Mouse (Mus musculus) MEL (cell line): Measurements from ENCODE around the gene Zbtb46.

Experiments
- CTCF ChIP-seq, 3 experiments: IDR thresholded peaks in 2 of 3; conservative IDR thresholded peaks in 1 of 3; 2 replicates each; pipeline ENCODE4 v1.5.1; 2011 to 2012; ENCODE audit warnings: low read length in 3 of 3, low read depth in 2 of 3, mild to moderate bottlenecking in 2 of 3, improper control_type of control experiment in 1 of 3, inconsistent platforms in 1 of 3, mixed read lengths in 1 of 3, moderate library complexity in 1 of 3; ENCODE audit not compliant: control insufficient read depth in 1 of 3, insufficient read depth in 1 of 3, poor library complexity in 1 of 3, severe bottlenecking in 1 of 3
- EP300 ChIP-seq, 2 experiments: IDR thresholded peaks; 2 replicates each; pipeline ENCODE4 v1.6.1; 2011; ENCODE audit warnings: improper control_type of control experiment in 2 of 2, low read length in 2 of 2, low read depth in 1 of 2, mild to moderate bottlenecking in 1 of 2
- MXI1 ChIP-seq: IDR thresholded peaks from 2 replicates; pipeline ENCODE4 v1.6.1; 2011; ENCODE audit warnings: mild to moderate bottlenecking, low read depth, low read length, improper control_type of control experiment
- MYB ChIP-seq: IDR thresholded peaks from 2 replicates; pipeline ENCODE4 v1.6.1; 2011; ENCODE audit warnings: mild to moderate bottlenecking, low read depth, low read length, improper control_type of control experiment
- MYC ChIP-seq: IDR thresholded peaks from 2 replicates; pipeline ENCODE4 v1.6.1; 2011; ENCODE audit warnings: low read depth, mild to moderate bottlenecking, low read length, improper control_type of control experiment, moderate library complexity
- POLR2A ChIP-seq, 2 experiments: IDR thresholded peaks; 2 replicates each; pipeline ENCODE4 v1.6.1; 2011 to 2012; ENCODE audit warnings: low read length in 2 of 2, mild to moderate bottlenecking in 2 of 2, control low read depth in 1 of 2, improper control_type of control experiment in 1 of 2, low read depth in 1 of 2, moderate library complexity in 1 of 2; ENCODE audit not compliant: control insufficient read depth in 1 of 2, insufficient read depth in 1 of 2, poor library complexity in 1 of 2
- SMC3 ChIP-seq: IDR thresholded peaks from 2 replicates; pipeline ENCODE4 v1.6.1; 2011; ENCODE audit warnings: low read depth, low read length, improper control_type of control experiment
- TBP ChIP-seq: IDR thresholded peaks from 2 replicates; pipeline ENCODE4 v1.8.0; 2011; ENCODE audit warnings: low read depth, low read length, improper control_type of control experiment
- USF1 ChIP-seq: IDR thresholded peaks from 2 replicates; pipeline ENCODE4 v1.6.1; 2014; ENCODE audit warnings: low read depth, mild to moderate bottlenecking, inconsistent platforms, low read length, improper control_type of control experiment, moderate library complexity
- ZMIZ1 ChIP-seq: IDR thresholded peaks from 2 replicates; pipeline ENCODE4 v1.6.1; 2012; ENCODE audit warnings: low read depth, mild to moderate bottlenecking, inconsistent platforms, low read length, improper control_type of control experiment, moderate library complexity

DNA sequence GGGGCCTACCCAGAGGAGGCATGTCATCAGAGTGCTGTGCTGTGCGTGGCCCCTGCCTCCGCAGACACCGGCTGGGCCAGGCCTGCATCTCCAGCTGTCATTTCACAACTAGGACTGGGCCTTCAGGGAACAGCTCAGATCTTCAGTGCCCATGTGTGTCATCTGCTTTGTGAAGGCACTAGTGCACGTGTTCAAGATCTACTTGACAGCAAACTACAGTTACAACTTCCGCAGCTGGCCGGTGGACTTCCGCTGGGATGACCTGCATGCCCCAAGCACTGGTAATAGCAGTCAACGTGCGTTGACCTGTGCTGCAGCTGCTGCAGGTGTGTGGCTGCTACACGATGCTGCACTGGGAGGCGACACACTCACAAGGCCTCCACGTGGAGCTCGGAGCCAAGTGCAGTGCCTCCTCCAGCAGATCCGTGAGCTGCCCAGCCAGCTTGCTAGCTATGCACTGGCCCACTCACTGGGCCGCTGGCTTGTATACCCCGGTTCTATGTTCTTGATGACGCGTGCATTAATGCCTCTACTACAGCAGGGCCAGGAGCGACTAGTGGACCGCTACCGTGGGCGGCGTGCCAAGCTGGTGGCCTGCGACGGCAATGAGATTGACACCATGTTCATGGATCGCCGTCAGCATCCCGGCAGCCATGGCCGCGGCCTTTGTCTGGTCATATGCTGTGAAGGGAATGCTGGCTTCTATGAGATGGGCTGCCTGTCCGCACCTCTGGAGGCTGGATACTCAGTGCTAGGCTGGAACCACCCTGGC is 34.1 kb upstream of the Zbtb46 start, which contains the start of gene Abhd16b:
- TF ChIP-seq ZMIZ1 (no peak), EP300 (IDR thresholded peaks at IDR 0.05; ENCODE audit: low read depth in 1 of 2, low read length in 2 of 2) (no peak), SMC3 (no peak), MYB (no peak), CTCF (IDR thresholded peaks at IDR 0.05 in 2 of 3, conservative IDR thresholded peaks at IDR 0.05 in 1 of 3; ENCODE audit: control insufficient read depth in 1 of 3, insufficient read depth in 1 of 3, low read depth in 2 of 3, low read length in 3 of 3, poor library complexity in 1 of 3, severe bottlenecking in 1 of 3) (no peak), TBP (no peak), POLR2A (IDR thresholded peaks at IDR 0.05; ENCODE audit: control insufficient read depth in 1 of 2, insufficient read depth in 1 of 2, low read depth in 1 of 2, low read length in 2 of 2, poor library complexity in 1 of 2) (no peak), MXI1 (no peak), MYC (no peak), USF1 (no peak)
